Mouse (Mus musculus): Measurements from ENCODE around the gene Abhd14a.

DNA sequence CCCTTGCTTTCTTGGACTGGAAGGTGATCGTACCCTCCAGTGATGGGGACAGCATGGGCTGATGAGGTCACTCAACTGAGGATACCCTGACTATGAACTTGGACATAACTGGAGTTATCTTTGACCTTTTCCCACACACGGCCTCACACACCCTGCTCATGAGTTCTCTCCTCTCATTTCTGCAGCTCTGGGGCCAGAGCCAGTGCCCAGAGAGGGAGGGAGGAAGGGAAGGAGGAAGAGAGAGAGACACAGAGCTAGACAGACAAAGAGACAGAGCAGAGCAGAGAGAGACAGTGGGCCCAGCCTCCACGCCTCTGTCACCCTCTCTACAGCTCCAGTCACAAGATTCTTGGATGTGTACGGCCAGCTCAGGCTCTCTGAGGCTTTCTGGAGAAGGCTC, 24.8 kb upstream of the Abhd14a start:
- TF ChIP-seq CTCF (IDR thresholded peaks at IDR 0.05) (no peak), EP300 (IDR thresholded peaks at IDR 0.05) (no peak)

All from lung, postnatal 0 days (tissue).